Mouse (Mus musculus) liver, adult 2 months (tissue): ENCODE data around the gene Pan3.

Experiments used
- CTCF ChIP-seq: fragments of 200-500 bp; IDR thresholded peaks from 2 replicates; pipeline ENCODE4 v1.5.1; 2011; ENCODE audit warnings: low read depth, low read length, control low read depth
- POLR2A ChIP-seq: fragments of 200-500 bp; IDR thresholded peaks from 2 replicates; pipeline ENCODE4 v1.6.1; 2011; ENCODE audit warnings: low read length, control low read depth; ENCODE audit not compliant: insufficient read depth; ENCODE audit errors: extremely low read depth

DNA sequence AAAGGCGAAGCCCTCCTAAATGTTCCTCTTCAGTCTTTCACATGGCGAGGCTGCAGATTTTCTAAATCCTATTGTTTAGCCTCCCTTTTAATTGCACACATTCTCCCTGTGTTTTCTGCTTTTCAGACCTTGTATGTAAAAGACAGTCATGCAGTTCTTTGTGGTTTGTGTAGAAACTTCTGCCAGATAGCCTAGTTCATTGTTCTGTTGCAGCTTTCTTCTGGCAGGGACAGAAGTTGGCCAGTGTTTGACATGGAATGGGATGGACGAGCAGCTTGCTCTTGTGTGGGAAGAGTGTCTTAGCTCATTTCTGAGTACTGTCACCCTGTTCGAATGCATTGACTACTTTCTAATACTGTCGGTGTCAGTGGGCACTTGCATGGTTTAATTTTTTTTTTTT lies 6.5 kb downstream of the Pan3 start:
- no peak for TF ChIP-seq POLR2A
- no peak for TF ChIP-seq CTCF
